Mouse (Mus musculus): ENCODE measurements around the gene 1110012L19Rik. TPM values are rescaled to one million over a fixed set of nuclear protein-coding genes. Genes with fewer than 3 reads are reported as not detected.

Gene 1110012L19Rik
- polyA plus RNA-seq, 1 experiment from 2014 or later = 32.1 TPM

Other genes with a start within 250 kb of the 1110012L19Rik start
- 2.4 and 2.9 TPM in 2 replicates for gene Ids, start 20.8 kb upstream of the 1110012L19Rik start, polyA plus RNA-seq (2015; fragmentation: Nextera tagmentation; extraction: Ambion mirVana)
- gene Tmem185a, start 91.3 kb downstream of the 1110012L19Rik start, polyA plus RNA-seq (2015; fragmentation: Nextera tagmentation; extraction: Ambion mirVana) = 39.3 and 39.5 TPM in 2 replicates